Mouse (Mus musculus) neural tube, embryonic 13.5 days (tissue): ENCODE data around the gene Dxo. TPM values are rescaled to one million over a fixed set of nuclear protein-coding genes. Genes with fewer than 3 reads are reported as not detected.
A peak's percentile ranks its signal among the peaks of the same experiment; 100 is the strongest.

Experiments
- ATAC-seq: fragments of 200-750 bp; cut with Nextera tagmentation; 2 replicates; pipeline ENCODE4 v1.8.0; 2017; ENCODE audit warnings: low read depth, mild to moderate bottlenecking, moderate TSS enrichment, moderate library complexity
- H3K27ac ChIP-seq: fragments of 300-500 bp; sonication (generic); replicated peaks from 2 replicates; pipeline ENCODE4 v1.5.1; 2015; ENCODE audit warnings: moderate library complexity, mild to moderate bottlenecking, inconsistent platforms
- H3K27me3 ChIP-seq: fragments of 300-500 bp; sonication (generic); 2 replicates; pipeline ENCODE4 v1.6.1; 2015; ENCODE audit warnings: mild to moderate bottlenecking, inconsistent platforms
- H3K36me3 ChIP-seq: fragments of 300-500 bp; sonication (generic); 2 replicates; pipeline ENCODE4 v1.6.1; 2015; ENCODE audit warnings: mild to moderate bottlenecking, inconsistent platforms
- H3K4me1 ChIP-seq: fragments of 300-500 bp; sonication (generic); replicated peaks from 2 replicates; pipeline ENCODE4 v1.6.1; 2015; ENCODE audit warnings: inconsistent platforms
- H3K4me2 ChIP-seq: fragments of 300-500 bp; sonication (generic); 2 replicates; pipeline ENCODE4 v1.6.1; 2015; ENCODE audit warnings: inconsistent platforms, mild to moderate bottlenecking, moderate library complexity
- H3K4me3 ChIP-seq: fragments of 300-500 bp; sonication (generic); 2 replicates; pipeline ENCODE4 v1.5.1; 2015; ENCODE audit warnings: mild to moderate bottlenecking, inconsistent platforms
- H3K9ac ChIP-seq: fragments of 300-500 bp; sonication (generic); 2 replicates; pipeline ENCODE4 v1.6.1; 2015; ENCODE audit warnings: moderate library complexity, mild to moderate bottlenecking, inconsistent platforms
- H3K9me3 ChIP-seq: fragments of 300-500 bp; sonication (generic); 2 replicates; pipeline ENCODE4 v1.6.1; 2016; ENCODE audit warnings: inconsistent platforms
- WGBS: fragments of 180-500 bp; shearing (Covaris S2); methylation state at CpG from one replicate; pipeline ENCODE4 v1.1.7; 2015; 5-methylcytosine and 5-hydroxymethylcytosine counted together
- polyA plus RNA-seq: library from polyadenylated mRNA; unstranded; fragments of >200 nt; fragmentation: Nextera tagmentation; extraction: Ambion mirVana; gene quantifications from 2 replicates; pipeline ENCODE4 v1.2.1, GENCODE M21; 2015

Dxo gene
- polyA plus RNA-seq, 1 experiment from 2014 or later, result 63.2 TPM

GRCm38 (mm10) chr17:34837464-34838324 lies 875 bp downstream of the Dxo start:
- Histone ChIP-seq H3K27me3 (no peaks in the 10 kb centered on the region), H3K4me3 (peak overlapping the region; percentile 84), H3K4me1 (peaks cover 30% of the 10 kb centered on the region), H3K9ac (peak overlapping the region; percentile 77), H3K4me2 (peak overlapping the region; percentile 100), H3K36me3 (peaks cover 67% of the 10 kb centered on the region), H3K27ac (peak overlapping the region; percentile 82), H3K9me3 (no peaks in the 10 kb centered on the region)
- 34% methylated on average over 42 of the region's 43 CpGs for WGBS
- peak; percentile 6; the same call in 1 of the 2 replicates for ATAC-seq

GRCm38 (mm10) chr17:34838785-34839184 lies 2.0 kb downstream of the Dxo start:
- Histone ChIP-seq H3K36me3 (peaks cover 67% of the 10 kb centered on the region), H3K27me3 (no peaks in the 10 kb centered on the region), H3K9ac (no peak overlapping the region), H3K4me2 (no peak overlapping the region), H3K4me1 (peaks cover 30% of the 10 kb centered on the region), H3K4me3 (no peak overlapping the region; the same call in 1 of the 2 replicates), H3K27ac (no peak overlapping the region), H3K9me3 (no peaks in the 10 kb centered on the region)
- WGBS, result 91% methylated on average over 7 of the region's 7 CpGs
- no peak for ATAC-seq

GRCm38 (mm10) chr17:34840736-34841307 lies 4.0 kb downstream of the Dxo start:
- H3K27me3 ChIP-seq, result no peaks in the 10 kb centered on the region
- H3K27ac ChIP-seq, result no peak overlapping the region
- WGBS, result 86% methylated on average over 6 of the region's 6 CpGs
- no peaks in the 10 kb centered on the region for H3K9me3 ChIP-seq
- no peak overlapping the region for H3K4me2 ChIP-seq
- H3K4me1 ChIP-seq, result peaks cover 23% of the 10 kb centered on the region
- H3K9ac ChIP-seq, result no peak overlapping the region
- no peak overlapping the region for H3K4me3 ChIP-seq
- H3K36me3 ChIP-seq, result peaks cover 78% of the 10 kb centered on the region
- ATAC-seq, result no peak

- peaks cover 82% of the 10 kb centered on the region for H3K36me3 ChIP-seq
- no peak overlapping the region for H3K9ac ChIP-seq
- no peak overlapping the region for H3K4me2 ChIP-seq
- ATAC-seq, result no peak
- no peaks in the 10 kb centered on the region for H3K27me3 ChIP-seq
- H3K27ac ChIP-seq, result no peak overlapping the region
- WGBS, result 94% methylated on average over 13 of the region's 13 CpGs
- H3K4me3 ChIP-seq, result no peak overlapping the region
- H3K4me1 ChIP-seq, result peaks cover 12% of the 10 kb centered on the region
- no peaks in the 10 kb centered on the region for H3K9me3 ChIP-seq
These were observed 8.1 kb downstream of the Dxo start for GRCm38 (mm10) chr17:34844884-34845283.

- no peaks in the 10 kb centered on the region for H3K9me3 ChIP-seq
- ATAC-seq, result no peak
- WGBS, result 93% methylated on average over 6 of the region's 6 CpGs
- peaks cover 64% of the 10 kb centered on the region for H3K36me3 ChIP-seq
- H3K27ac ChIP-seq, result no peak overlapping the region
- H3K4me2 ChIP-seq, result no peak overlapping the region
- H3K9ac ChIP-seq, result no peak overlapping the region
- H3K4me1 ChIP-seq, result peaks cover 26% of the 10 kb centered on the region
- no peak overlapping the region for H3K4me3 ChIP-seq
- H3K27me3 ChIP-seq, result no peaks in the 10 kb centered on the region
These were observed 10.4 kb downstream of the Dxo start for GRCm38 (mm10) chr17:34847192-34847591.

- H3K4me3 ChIP-seq, result no peak overlapping the region
- peaks cover 26% of the 10 kb centered on the region for H3K4me1 ChIP-seq
- H3K9me3 ChIP-seq, result no peaks in the 10 kb centered on the region
- H3K27ac ChIP-seq, result no peak overlapping the region
- H3K4me2 ChIP-seq, result no peak overlapping the region
- no peaks in the 10 kb centered on the region for H3K27me3 ChIP-seq
- WGBS, result 92% methylated on average over 7 of the region's 7 CpGs
- no peak for ATAC-seq
- no peak overlapping the region for H3K9ac ChIP-seq
- peaks cover 64% of the 10 kb centered on the region for H3K36me3 ChIP-seq
These were observed 10.8 kb downstream of the Dxo start for GRCm38 (mm10) chr17:34847615-34848014.

GRCm38 (mm10) chr17:34849722-34850516 lies 13.1 kb downstream of the Dxo start, which contains the start of the genes Skiv2l and Nelfe:
Gene Skiv2l (minus strand): TSS chr17:34850210.
Gene Nelfe (plus strand): TSS chr17:34850391.
- Histone ChIP-seq H3K9ac (peak within 1 kb of the TSS; percentile 93), H3K4me3 (peak within 1 kb of the TSS; percentile 89), H3K27ac (peak within 1 kb of the TSS; percentile 39; the same call in 1 of the 2 replicates), H3K36me3 (peaks cover 64% of the 10 kb centered on the region), H3K27me3 (no peaks in the 10 kb centered on the region), H3K4me1 (peaks cover 26% of the 10 kb centered on the region), H3K9me3 (no peaks in the 10 kb centered on the region), H3K4me2 (peak within 1 kb of the TSS; percentile 97)
- ATAC-seq, result peak; percentile 98
- under 1% methylated on average over 65 of the region's 65 CpGs for WGBS

- peak overlapping the region; percentile 97 for H3K4me2 ChIP-seq
- peaks cover 64% of the 10 kb centered on the region for H3K36me3 ChIP-seq
- no peaks in the 10 kb centered on the region for H3K9me3 ChIP-seq
These were observed 13.8 kb downstream of the Dxo start for GRCm38 (mm10) chr17:34850517-34851125.

GRCm38 (mm10) chr17:34853511-34853910 lies 16.7 kb downstream of the Dxo start:
- ATAC-seq, result no peak
- no peak overlapping the region for H3K4me2 ChIP-seq
- no peaks in the 10 kb centered on the region for H3K27me3 ChIP-seq
- H3K9me3 ChIP-seq, result no peaks in the 10 kb centered on the region
- peaks cover 26% of the 10 kb centered on the region for H3K4me1 ChIP-seq
- WGBS, result 69% methylated on average over 8 of the region's 8 CpGs
- H3K9ac ChIP-seq, result no peak overlapping the region
- H3K36me3 ChIP-seq, result peaks cover 63% of the 10 kb centered on the region
- no peak overlapping the region for H3K27ac ChIP-seq
- no peak overlapping the region for H3K4me3 ChIP-seq

More at GRCm38 (mm10) chr17:34850517-34851125, 13.8 kb downstream of the Dxo start:
- Histone ChIP-seq H3K9ac (peak overlapping the region; percentile 93), H3K4me3 (peak overlapping the region; percentile 89), H3K27ac (peak overlapping the region; percentile 39; the same call in 1 of the 2 replicates), H3K4me1 (peaks cover 26% of the 10 kb centered on the region), H3K27me3 (no peaks in the 10 kb centered on the region)
- 2% methylated on average over 25 of the region's 25 CpGs for WGBS
- peak; percentile 62 for ATAC-seq

- no peaks in the 10 kb centered on the region for H3K27me3 ChIP-seq
- 83% methylated on average over 3 of the region's 3 CpGs for WGBS
- H3K27ac ChIP-seq, result no peak overlapping the region
- ATAC-seq, result no peak
- H3K9me3 ChIP-seq, result no peaks in the 10 kb centered on the region
- no peak overlapping the region for H3K9ac ChIP-seq
- H3K4me1 ChIP-seq, result peaks cover 14% of the 10 kb centered on the region
- H3K4me3 ChIP-seq, result no peak overlapping the region
- H3K36me3 ChIP-seq, result peaks cover 63% of the 10 kb centered on the region
- H3K4me2 ChIP-seq, result no peak overlapping the region
These were observed 17.9 kb downstream of the Dxo start for GRCm38 (mm10) chr17:34854761-34855160.

GRCm38 (mm10) chr17:34855825-34856224 lies 19.0 kb downstream of the Dxo start:
- Histone ChIP-seq H3K4me2 (no peak overlapping the region), H3K27ac (no peak overlapping the region), H3K9ac (no peak overlapping the region), H3K4me3 (no peak overlapping the region), H3K4me1 (peaks cover 11% of the 10 kb centered on the region), H3K36me3 (peaks cover 63% of the 10 kb centered on the region), H3K27me3 (no peaks in the 10 kb centered on the region), H3K9me3 (no peaks in the 10 kb centered on the region)
- ATAC-seq, result no peak
- WGBS, result 56% methylated on average over 3 of the region's 3 CpGs
